ENCODE assay signal across 1 mouse cellular context in genomic region chr9:57523754-57524153, GRCm38 (mm10).
TF ChIP-seq lines count a peak whose summit lies in the region.

No protein-coding gene starts in this region.

TF ChIP-seq in MEL, 35 proteins besides CTCF, POLR2A, EP300 and RAD21:
- TF ChIP-seq ZMIZ1 (IDR thresholded peaks at IDR 0.05; ENCODE audit: low read depth, low read length) (no peak), TCF12 (IDR thresholded peaks at IDR 0.05; ENCODE audit: low read depth, low read length) (no peak), MXI1 (IDR thresholded peaks at IDR 0.05; ENCODE audit: low read depth, low read length) (no peak), SIN3A (IDR thresholded peaks at IDR 0.05; ENCODE audit: low read length) (peak; percentile 74), GABPA (IDR thresholded peaks at IDR 0.05; ENCODE audit: low read depth, low read length) (no peak), CHD2 (IDR thresholded peaks at IDR 0.05; ENCODE audit: low read length) (no peak), MAX (IDR thresholded peaks at IDR 0.05; ENCODE audit: low read length) (no peak), ZKSCAN1 (IDR thresholded peaks at IDR 0.05; ENCODE audit: low read depth, low read length) (no peak), RCOR1 (IDR thresholded peaks at IDR 0.05; ENCODE audit: low read depth, low read length) (no peak), ZC3H11A (IDR thresholded peaks at IDR 0.05; ENCODE audit: low read depth, low read length) (peak; percentile 39; the same call in 1 of the 2 replicates), ELF1 (IDR thresholded peaks at IDR 0.05; ENCODE audit: low read depth, low read length) (no peak), SMC3 (IDR thresholded peaks at IDR 0.05; ENCODE audit: low read depth, low read length) (peak; percentile 54), TBP (IDR thresholded peaks at IDR 0.05; ENCODE audit: low read depth, low read length) (no peak)
